Mouse (Mus musculus) brain, adult 10 weeks (tissue): ENCODE measurements around the gene Acta2. TPM values are rescaled to one million over a fixed set of nuclear protein-coding genes. Genes with fewer than 3 reads are reported as not detected.

ENCODE experiments used
- polyA plus RNA-seq: library from polyadenylated mRNA; stranded (reverse); fragments of 350-450 nt; fragmentation: Illumina TruSeq; extraction: RNeasy Lipid Tissue Mini Kit (QIAGEN cat#74804); gene quantifications from one replicate; pipeline ENCODE4 v1.2.3, GENCODE M21; 2015; ENCODE audit warnings: low read depth, low replicate concordance

Gene Acta2
- polyA plus RNA-seq, result 29.8 TPM

GRCm38 (mm10) chr19:34254880-34255681 lies at the start of gene Acta2:
TSS of gene Acta2 (minus strand) at chr19:34255590.

GRCm38 (mm10) chr19:34289948-34290789 lies 34.8 kb upstream of the Acta2 start, which contains the start of gene Fas:
TSS of gene Fas (plus strand) at chr19:34290666.

GRCm38 (mm10) chr19:34192008-34192963 lies 63.1 kb downstream of the Acta2 start, which contains the start of gene Stambpl1:
TSS of gene Stambpl1 (plus strand) at chr19:34192229.

Other genes starting within 250 kb of the Acta2 start
- gene Lipk, start 247.3 kb downstream of the Acta2 start, polyA plus RNA-seq, result not detected
- not detected for gene Lipn, start 188.2 kb downstream of the Acta2 start, polyA plus RNA-seq
- 0.16 TPM for gene Lipm, start 154.7 kb downstream of the Acta2 start, polyA plus RNA-seq
- not detected for gene Ankrd22, start 89.5 kb downstream of the Acta2 start, polyA plus RNA-seq
- 23.8 TPM for gene Stambpl1, start 63.4 kb downstream of the Acta2 start, polyA plus RNA-seq
- 3.0 TPM for gene Fas, start 35.1 kb upstream of the Acta2 start, polyA plus RNA-seq
- 0.33 TPM for gene Ch25h, start 219.6 kb upstream of the Acta2 start, polyA plus RNA-seq